Mouse (Mus musculus) myocyte (in vitro differentiated cells): ENCODE measurements around the gene Atl3. TPM values are rescaled to one million over a fixed set of nuclear protein-coding genes. Genes with fewer than 3 reads are reported as not detected.

ENCODE experiments used
- H3K27me3 ChIP-seq: one replicate; pipeline ENCODE4 v1.6.1; 2011; ENCODE audit not compliant: control insufficient read depth, insufficient read depth, insufficient read length
- H3K36me3 ChIP-seq: one replicate; pipeline ENCODE4 v1.6.1; 2011; ENCODE audit not compliant: control insufficient read depth, insufficient read depth
- H3K4me2 ChIP-seq: one replicate; pipeline ENCODE4 v1.6.1; 2011; ENCODE audit warnings: low read depth, control low read depth
- H3K4me3 ChIP-seq: one replicate; pipeline ENCODE4 v1.5.1; 2011; ENCODE audit warnings: mild to moderate bottlenecking, control low read depth, moderate library complexity
- H3K79me2 ChIP-seq: one replicate; pipeline ENCODE4 v1.6.1; 2011; ENCODE audit not compliant: control insufficient read depth, insufficient read depth
- H3ac ChIP-seq: one replicate; pipeline ENCODE4 v1.6.1; 2011; ENCODE audit not compliant: control insufficient read depth, insufficient read length
- CEBPB ChIP-seq: IDR thresholded peaks from 2 replicates; pipeline ENCODE4 v1.6.1; 2011; ENCODE audit warnings: mild to moderate bottlenecking, moderate library complexity; ENCODE audit not compliant: poor library complexity, insufficient read depth, severe bottlenecking
- E2F4 ChIP-seq: IDR thresholded peaks from one replicate; pipeline ENCODE4 v1.6.1; 2011; ENCODE audit warnings: mild to moderate bottlenecking, control low read depth, moderate library complexity; ENCODE audit not compliant: insufficient read depth
- MAX ChIP-seq: IDR thresholded peaks from one replicate; pipeline ENCODE4 v1.6.1; 2011; ENCODE audit warnings: low read depth, mild to moderate bottlenecking, control low read depth
- MYOD1 ChIP-seq, 3 experiments: IDR thresholded peaks; one replicate each; pipeline ENCODE4 v1.6.1; 2011; ENCODE audit warnings: control low read depth in 2 of 3, low read depth in 2 of 3, mild to moderate bottlenecking in 2 of 3, moderate library complexity in 1 of 3; ENCODE audit not compliant: insufficient read length in 2 of 3, control insufficient read depth in 1 of 3
- MYOG ChIP-seq, 3 experiments: IDR thresholded peaks; one replicate each; pipeline ENCODE4 v1.6.1; 2011; ENCODE audit warnings: control low read depth in 2 of 3, low read depth in 2 of 3, mild to moderate bottlenecking in 2 of 3; ENCODE audit not compliant: insufficient read length in 2 of 3, control insufficient read depth in 1 of 3, insufficient read depth in 1 of 3
- POLR2A ChIP-seq: IDR thresholded peaks from one replicate; pipeline ENCODE4 v1.6.1; 2011; ENCODE audit warnings: low read depth, mild to moderate bottlenecking, control low read depth, moderate library complexity; ENCODE audit not compliant: insufficient read length
- POLR2AphosphoS2 ChIP-seq: IDR thresholded peaks from one replicate; pipeline ENCODE4 v1.6.1; 2011; ENCODE audit warnings: low read depth, control low read depth; ENCODE audit not compliant: insufficient read length
- REST ChIP-seq: IDR thresholded peaks from one replicate; pipeline ENCODE4 v1.6.1; 2011; ENCODE audit warnings: mild to moderate bottlenecking, control low read depth, moderate library complexity; ENCODE audit not compliant: insufficient read depth, insufficient read length
- SRF ChIP-seq: IDR thresholded peaks from one replicate; pipeline ENCODE4 v1.6.1; 2011; ENCODE audit warnings: low read depth; ENCODE audit not compliant: control insufficient read depth, insufficient read length
- TCF12 ChIP-seq: IDR thresholded peaks from one replicate; pipeline ENCODE4 v1.6.1; 2011; ENCODE audit warnings: mild to moderate bottlenecking, control low read depth; ENCODE audit not compliant: poor library complexity, insufficient read depth, severe bottlenecking
- TCF3 ChIP-seq: IDR thresholded peaks from one replicate; pipeline ENCODE4 v1.6.1; 2011; ENCODE audit warnings: low read depth, control low read depth; ENCODE audit not compliant: insufficient read length
- USF1 ChIP-seq: IDR thresholded peaks from one replicate; pipeline ENCODE4 v1.6.1; 2011; ENCODE audit warnings: low read depth, mild to moderate bottlenecking, control low read depth, moderate library complexity
- polyA plus RNA-seq: library from polyadenylated mRNA; unstranded; fragments of >200 nt; fragmentation: generic; extraction: Trizol; gene quantifications from one replicate; pipeline ENCODE4 v1.2.1, GENCODE M21; 2012; ENCODE audit warnings: missing spikeins

The Atl3 gene
- polyA plus RNA-seq, 1 experiment = 14.4 TPM

DNA sequence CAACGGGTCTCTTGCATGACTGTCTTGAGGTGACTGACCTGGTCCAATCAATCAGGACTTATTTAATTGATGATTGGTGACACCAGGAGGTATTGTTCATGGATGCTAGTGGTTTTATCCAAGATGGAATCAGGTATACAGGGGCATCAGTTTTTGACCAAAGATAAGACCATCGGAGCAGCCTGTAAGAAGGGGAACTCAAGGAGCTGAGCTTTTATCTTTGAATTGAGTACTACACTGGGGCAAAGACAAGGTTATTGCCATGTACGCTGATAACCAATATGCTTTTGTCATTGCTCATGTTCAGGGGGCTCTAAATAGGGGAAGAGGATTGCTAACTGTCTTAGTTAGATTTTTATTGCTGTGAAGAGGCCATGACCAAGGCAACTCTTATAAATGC lies 55.1 kb downstream of the Atl3 start:
- Histone ChIP-seq H3K27me3 (no peaks in the 10 kb centered on the region), H3K36me3 (no peaks in the 10 kb centered on the region), H3K79me2 (no peaks in the 10 kb centered on the region), H3K4me3 (no peak overlapping the region), H3ac (no peak overlapping the region), H3K4me2 (no peak overlapping the region)
- TF ChIP-seq TCF12 = no peak
- no peak for TF ChIP-seq MYOD1 (IDR thresholded peaks at IDR 0.05; ENCODE audit: control insufficient read depth in 1 of 3, insufficient read length in 2 of 3, low read depth in 2 of 3)
- no peak for TF ChIP-seq USF1
- TF ChIP-seq POLR2A = no peak
- no peak for TF ChIP-seq SRF
- no peak for TF ChIP-seq E2F4
- TF ChIP-seq TCF3 = no peak
- TF ChIP-seq POLR2AphosphoS2 = no peak
- TF ChIP-seq MYOG (IDR thresholded peaks at IDR 0.05; ENCODE audit: control insufficient read depth in 1 of 3, insufficient read depth in 1 of 3, insufficient read length in 2 of 3, low read depth in 2 of 3) = no peak
- no peak for TF ChIP-seq REST

GRCm38 (mm10) chr19:7551550-7552300 lies 57.9 kb downstream of the Atl3 start:
- TF ChIP-seq POLR2AphosphoS2 (no peak), MYOD1 (IDR thresholded peaks at IDR 0.05; ENCODE audit: control insufficient read depth in 1 of 3, insufficient read length in 2 of 3, low read depth in 2 of 3) (no peak), E2F4 (no peak), TCF12 (no peak), SRF (no peak), POLR2A (no peak), TCF3 (no peak), CEBPB (no peak)
- H3K36me3 ChIP-seq = no peaks in the 10 kb centered on the region
- no peaks in the 10 kb centered on the region for H3K79me2 ChIP-seq
- no peak overlapping the region for H3K4me3 ChIP-seq
- H3K27me3 ChIP-seq = no peaks in the 10 kb centered on the region
- no peak overlapping the region for H3ac ChIP-seq
- no peak overlapping the region for H3K4me2 ChIP-seq

DNA sequence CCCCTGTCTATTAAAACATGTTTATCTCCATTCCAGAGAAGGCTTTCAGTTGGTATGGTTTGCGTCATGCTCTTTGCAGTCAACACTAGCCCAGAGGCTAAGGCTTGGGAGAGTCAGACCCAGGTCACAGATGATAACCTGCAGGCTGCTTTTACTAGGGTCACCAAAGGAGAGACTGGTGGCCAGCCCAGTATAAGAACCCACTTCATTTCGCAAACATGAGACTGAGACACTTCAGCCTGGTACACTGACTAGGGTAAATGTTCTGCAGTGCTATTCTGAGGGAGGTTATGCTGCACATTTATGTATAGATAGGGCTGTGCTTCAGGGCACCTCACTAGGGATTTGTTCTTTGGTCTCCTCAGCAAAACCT lies 58.4 kb downstream of the Atl3 start:
- Histone ChIP-seq H3K27me3 (no peaks in the 10 kb centered on the region), H3K79me2 (no peaks in the 10 kb centered on the region), H3K36me3 (no peaks in the 10 kb centered on the region), H3ac (no peak overlapping the region), H3K4me3 (no peak overlapping the region), H3K4me2 (no peak overlapping the region)
- TF ChIP-seq SRF (no peak), MYOG (IDR thresholded peaks at IDR 0.05; ENCODE audit: control insufficient read depth in 1 of 3, insufficient read depth in 1 of 3, insufficient read length in 2 of 3, low read depth in 2 of 3) (no peak), MYOD1 (IDR thresholded peaks at IDR 0.05; ENCODE audit: control insufficient read depth in 1 of 3, insufficient read length in 2 of 3, low read depth in 2 of 3) (no peak), E2F4 (no peak), POLR2A (no peak), USF1 (no peak)

DNA sequence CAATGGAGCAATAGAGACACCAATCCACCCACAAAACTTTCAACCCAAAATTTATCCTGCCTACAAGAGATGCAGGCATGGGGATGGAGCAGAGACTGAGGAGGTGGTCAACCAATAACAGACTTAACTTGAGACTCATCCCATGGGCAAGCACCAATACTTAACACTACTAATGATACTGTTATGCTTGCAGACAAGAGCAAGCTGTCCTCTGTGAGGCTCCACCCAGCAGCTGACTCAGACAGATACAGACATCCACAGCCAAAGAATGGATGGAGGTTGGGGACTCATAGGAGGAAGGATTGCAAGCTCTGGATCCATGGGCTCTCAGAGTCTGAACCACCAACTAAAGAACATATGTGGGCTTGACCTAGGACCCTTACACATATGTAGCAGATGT lies 59.6 kb downstream of the Atl3 start:
- no peaks in the 10 kb centered on the region for H3K36me3 ChIP-seq
- no peaks in the 10 kb centered on the region for H3K27me3 ChIP-seq
- H3K4me2 ChIP-seq = no peak overlapping the region
- no peak overlapping the region for H3ac ChIP-seq
- no peaks in the 10 kb centered on the region for H3K79me2 ChIP-seq
- H3K4me3 ChIP-seq = no peak overlapping the region
- TF ChIP-seq TCF3 (no peak), POLR2AphosphoS2 (no peak), MAX (no peak)

- no peak for TF ChIP-seq MYOD1 (IDR thresholded peaks at IDR 0.05; ENCODE audit: control insufficient read depth in 1 of 3, insufficient read length in 2 of 3, low read depth in 2 of 3)
- TF ChIP-seq REST = no peak
- TF ChIP-seq CEBPB = no peak
- no peak for TF ChIP-seq MYOG (IDR thresholded peaks at IDR 0.05; ENCODE audit: control insufficient read depth in 1 of 3, insufficient read depth in 1 of 3, insufficient read length in 2 of 3, low read depth in 2 of 3)
- no peak for TF ChIP-seq TCF12
- TF ChIP-seq TCF3 = no peak
- TF ChIP-seq POLR2A = no peak
- TF ChIP-seq MAX = no peak
- no peak for TF ChIP-seq E2F4
- Histone ChIP-seq H3K4me2 (no peak overlapping the region), H3K79me2 (no peaks in the 10 kb centered on the region), H3K4me3 (no peak overlapping the region), H3K27me3 (no peaks in the 10 kb centered on the region), H3ac (no peak overlapping the region), H3K36me3 (no peaks in the 10 kb centered on the region)
Observed at GRCm38 (mm10) chr19:7554881-7555280, 61.0 kb downstream of the Atl3 start.
